Mouse (Mus musculus) intestine, postnatal 0 days (tissue): Measurements from ENCODE around the gene Cyp1a1. TPM values are rescaled to one million over a fixed set of nuclear protein-coding genes. Genes with fewer than 3 reads are reported as not detected.

Experiments used
- ATAC-seq: fragments of 200-750 bp; cut with Nextera tagmentation; 2 replicates; pipeline ENCODE4 v1.8.0; 2017; ENCODE audit warnings: mild to moderate bottlenecking, moderate TSS enrichment, moderate library complexity
- H3K27ac ChIP-seq: fragments of 300-500 bp; sonication (generic); 2 replicates; pipeline ENCODE4 v1.5.1; 2014; ENCODE audit warnings: mild to moderate bottlenecking, low read depth, low read length, moderate library complexity
- H3K27me3 ChIP-seq: fragments of 300-500 bp; sonication (generic); replicated peaks from 2 replicates; pipeline ENCODE4 v1.6.1; 2014; ENCODE audit warnings: low read length, mixed read lengths; ENCODE audit not compliant: control insufficient read depth, insufficient read depth
- H3K36me3 ChIP-seq: fragments of 300-500 bp; sonication (generic); 2 replicates; pipeline ENCODE4 v1.6.1; 2014; ENCODE audit warnings: mild to moderate bottlenecking, moderate library complexity; ENCODE audit not compliant: control insufficient read depth, insufficient read depth
- H3K4me1 ChIP-seq: fragments of 300-500 bp; sonication (generic); replicated peaks from 2 replicates; pipeline ENCODE4 v1.6.1; 2014; ENCODE audit warnings: antibody characterized with exemption, low read length, mixed read lengths; ENCODE audit not compliant: control insufficient read depth, insufficient read depth
- H3K4me2 ChIP-seq: fragments of 300-500 bp; sonication (generic); replicated peaks from 2 replicates; pipeline ENCODE4 v1.6.1; 2014; ENCODE audit warnings: low read depth, mild to moderate bottlenecking, moderate library complexity
- H3K4me3 ChIP-seq: fragments of 300-500 bp; sonication (generic); 2 replicates; pipeline ENCODE4 v1.5.1; 2014; ENCODE audit warnings: low read depth, low read length
- H3K9ac ChIP-seq: fragments of 300-500 bp; sonication (generic); 2 replicates; pipeline ENCODE4 v1.6.1; 2014; ENCODE audit warnings: mild to moderate bottlenecking, low read depth, low read length
- H3K9me3 ChIP-seq: fragments of 300-500 bp; sonication (generic); 2 replicates; pipeline ENCODE4 v1.6.1; 2016; ENCODE audit warnings: mixed run types; ENCODE audit not compliant: control insufficient read depth
- CTCF ChIP-seq: sonication (generic); IDR thresholded peaks from 2 replicates; pipeline ENCODE4 v1.5.1; 2016; ENCODE audit warnings: low read depth, mild to moderate bottlenecking, control low read depth, antibody characterized with exemption, moderate library complexity
- WGBS: fragments of 180-500 bp; shearing (Covaris S2); extraction: QIAGEN DNeasy Blood & Tissue Kit; methylation state at CpG from one replicate; pipeline ENCODE4 v1.1.7; 2014; 5-methylcytosine and 5-hydroxymethylcytosine counted together
- polyA plus RNA-seq: library from polyadenylated mRNA; unstranded; fragments of >200 nt; fragmentation: Nextera tagmentation; extraction: Ambion mirVana; gene quantifications from 2 replicates; pipeline ENCODE4 v1.2.1, GENCODE M21; 2015

The Cyp1a1 gene
- polyA plus RNA-seq, 1 experiment from 2014 or later: 0.05 TPM

DNA sequence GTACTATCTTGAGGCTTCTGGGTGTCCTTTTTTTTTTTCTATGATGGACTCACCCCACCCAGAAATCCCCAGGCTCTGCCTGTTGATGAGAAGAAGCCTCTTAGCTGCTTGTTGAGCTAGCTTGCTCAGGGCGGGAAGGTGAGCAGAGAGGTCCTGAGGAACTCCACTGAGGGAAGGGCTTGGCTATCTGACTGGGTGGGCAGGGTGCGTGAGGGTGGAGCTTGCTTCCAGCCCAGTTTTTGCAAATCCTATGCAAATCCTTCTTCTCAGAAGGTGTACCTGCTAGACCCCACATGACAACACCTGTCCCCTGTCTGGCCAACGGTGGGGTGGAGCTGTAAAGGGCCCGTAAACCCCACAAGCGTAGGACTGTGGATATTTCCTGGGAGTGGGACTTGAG, 34.4 kb upstream of the Cyp1a1 start, which contains the start of gene Csk:
Gene Csk, minus strand, starts transcription at position 349 of the 400 bp plus-strand sequence.
- Histone ChIP-seq H3K27me3 (no peaks in the 10 kb centered on the region), H3K27ac (no peak within 1 kb of the TSS), H3K9me3 (no peaks in the 10 kb centered on the region), H3K4me3 (no peak within 1 kb of the TSS), H3K9ac (no peak within 1 kb of the TSS), H3K4me2 (no peak within 1 kb of the TSS), H3K4me1 (no peaks in the 10 kb centered on the region; the same call in 1 of the 2 replicates), H3K36me3 (no peaks in the 10 kb centered on the region)
- ATAC-seq: no peak
- 54% methylated on average over 5 of the region's 5 CpGs for WGBS
- TF ChIP-seq CTCF: no peak

DNA sequence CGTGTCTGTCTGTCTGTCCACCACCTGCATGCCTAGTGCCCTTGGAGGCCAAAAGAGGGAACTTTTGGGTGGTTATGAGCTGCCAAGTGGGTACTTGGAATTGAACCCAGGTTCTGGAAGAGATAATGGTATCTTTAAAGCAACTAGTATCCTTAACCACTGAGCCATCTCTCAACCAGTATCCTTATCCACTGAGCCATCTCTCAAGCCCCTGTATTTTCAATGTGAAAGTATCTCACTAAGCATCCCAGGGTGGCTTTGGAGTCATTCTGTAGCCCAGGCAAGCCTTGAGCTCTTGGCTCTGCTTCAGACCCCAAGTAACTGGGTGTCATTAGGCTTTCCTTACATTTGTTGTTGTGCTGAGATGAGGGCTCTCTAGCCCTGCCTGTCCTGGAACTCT, 32.8 kb upstream of the Cyp1a1 start:
- Histone ChIP-seq H3K4me3 (no peak overlapping the region), H3K9me3 (no peaks in the 10 kb centered on the region), H3K9ac (no peak overlapping the region), H3K36me3 (no peaks in the 10 kb centered on the region), H3K27me3 (no peaks in the 10 kb centered on the region), H3K4me2 (no peak overlapping the region), H3K4me1 (no peaks in the 10 kb centered on the region), H3K27ac (no peak overlapping the region)
- no peak for ATAC-seq
- WGBS: 96% methylated on average over 1 of the region's 1 CpGs
- TF ChIP-seq CTCF: no peak

DNA sequence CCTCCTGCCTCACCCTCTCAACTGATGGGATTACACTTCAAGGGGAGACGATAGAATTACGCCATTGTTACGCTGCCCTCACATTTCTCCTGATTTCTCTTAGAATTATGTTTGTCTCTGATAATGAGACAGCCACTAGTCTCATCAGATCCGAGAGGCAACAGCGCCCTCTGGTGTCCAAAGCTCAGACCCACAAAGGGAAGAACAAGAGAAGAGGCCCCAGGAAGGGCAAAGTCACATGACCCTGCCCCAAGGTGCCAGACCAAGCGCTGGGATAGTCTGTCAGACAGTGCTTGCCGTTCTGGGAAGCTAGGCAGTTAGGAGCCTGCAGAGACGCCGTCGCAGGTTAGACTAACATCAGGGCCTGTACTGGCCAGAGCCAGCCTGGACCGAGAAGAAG, 32.0 kb upstream of the Cyp1a1 start:
- peak; percentile 71 for ATAC-seq
- H3K4me3 ChIP-seq: no peak overlapping the region

DNA sequence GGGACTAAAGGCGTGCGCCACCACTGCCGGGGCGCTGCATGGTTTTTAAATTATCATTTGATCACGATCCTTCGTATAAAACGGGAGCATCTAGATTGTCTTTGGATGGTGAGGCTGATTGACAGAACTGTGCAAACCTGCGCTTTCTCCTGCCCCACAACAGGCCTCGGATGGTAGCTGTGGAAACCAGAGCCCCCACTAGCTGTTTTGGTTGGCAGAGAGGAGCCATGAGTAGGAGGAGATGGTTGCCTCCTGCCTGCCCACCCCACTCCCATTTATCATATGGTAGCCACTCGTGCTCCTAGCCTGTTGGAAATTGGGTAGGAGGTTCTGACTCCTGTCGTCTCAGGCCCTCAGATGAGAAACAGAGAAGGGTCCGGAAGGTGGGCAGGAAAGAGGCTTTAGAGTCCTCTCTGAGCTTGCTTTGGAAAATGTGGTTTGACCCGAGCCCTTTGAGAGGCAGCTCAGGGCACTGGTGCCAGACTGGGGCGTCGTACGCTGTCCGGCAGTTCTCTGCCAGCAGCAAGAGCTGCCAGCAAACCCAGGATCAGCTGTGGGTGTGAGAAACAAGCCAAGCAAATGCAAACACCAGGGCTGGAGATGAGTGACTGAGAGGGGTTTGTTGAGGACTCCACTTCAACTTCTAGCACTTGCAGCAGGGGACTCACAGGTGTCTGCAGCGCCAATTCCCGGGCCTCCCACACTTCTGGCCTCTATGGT, 30.9 kb upstream of the Cyp1a1 start:
- no peaks in the 10 kb centered on the region for H3K36me3 ChIP-seq
- no peaks in the 10 kb centered on the region for H3K27me3 ChIP-seq
- no peak overlapping the region for H3K27ac ChIP-seq
- no peak overlapping the region for H3K4me2 ChIP-seq
- no peak overlapping the region for H3K9ac ChIP-seq
- WGBS: 87% methylated on average over 19 of the region's 19 CpGs
- TF ChIP-seq CTCF: no peak
- no peak for ATAC-seq
- H3K4me1 ChIP-seq: no peaks in the 10 kb centered on the region
- H3K4me3 ChIP-seq: no peak overlapping the region
- H3K9me3 ChIP-seq: no peaks in the 10 kb centered on the region

More for the DNA sequence above, 32.0 kb upstream of the Cyp1a1 start:
- H3K27me3 ChIP-seq: no peaks in the 10 kb centered on the region
- H3K27ac ChIP-seq: no peak overlapping the region
- peak; percentile 95 for TF ChIP-seq CTCF
- H3K4me1 ChIP-seq: no peaks in the 10 kb centered on the region
- H3K9ac ChIP-seq: no peak overlapping the region
- no peaks in the 10 kb centered on the region for H3K36me3 ChIP-seq
- H3K9me3 ChIP-seq: no peaks in the 10 kb centered on the region
- H3K4me2 ChIP-seq: peak overlapping the region; percentile 6; the same call in 1 of the 2 replicates
- 4% methylated on average over 11 of the region's 11 CpGs for WGBS

DNA sequence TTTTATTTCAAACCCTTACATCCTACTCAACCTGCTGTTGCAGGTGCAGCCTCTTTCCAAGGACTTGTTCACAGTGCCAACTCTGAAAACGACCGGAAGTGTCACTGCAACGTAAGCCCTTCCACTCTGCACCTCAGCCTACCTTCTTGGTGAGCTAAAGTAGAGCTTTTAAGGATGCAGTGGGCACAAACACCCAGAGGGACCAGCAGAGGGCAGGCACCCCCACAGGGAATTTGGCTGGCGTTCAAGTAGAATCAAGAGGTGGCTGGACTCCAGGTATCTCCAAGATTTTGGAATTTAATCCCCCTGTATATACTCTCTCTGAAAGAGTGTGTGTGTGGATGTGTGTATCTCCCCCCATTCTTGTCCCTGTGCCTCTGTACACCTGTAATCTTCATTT, 29.9 kb upstream of the Cyp1a1 start:
- TF ChIP-seq CTCF: peak; percentile 30
- WGBS: 60% methylated on average over 4 of the region's 4 CpGs
- H3K9me3 ChIP-seq: no peaks in the 10 kb centered on the region
- ATAC-seq: no peak
- no peaks in the 10 kb centered on the region for H3K27me3 ChIP-seq
- H3K4me3 ChIP-seq: no peak overlapping the region
- no peak overlapping the region for H3K4me2 ChIP-seq
- no peak overlapping the region for H3K27ac ChIP-seq
- H3K4me1 ChIP-seq: no peaks in the 10 kb centered on the region
- H3K9ac ChIP-seq: no peak overlapping the region
- H3K36me3 ChIP-seq: no peaks in the 10 kb centered on the region

DNA sequence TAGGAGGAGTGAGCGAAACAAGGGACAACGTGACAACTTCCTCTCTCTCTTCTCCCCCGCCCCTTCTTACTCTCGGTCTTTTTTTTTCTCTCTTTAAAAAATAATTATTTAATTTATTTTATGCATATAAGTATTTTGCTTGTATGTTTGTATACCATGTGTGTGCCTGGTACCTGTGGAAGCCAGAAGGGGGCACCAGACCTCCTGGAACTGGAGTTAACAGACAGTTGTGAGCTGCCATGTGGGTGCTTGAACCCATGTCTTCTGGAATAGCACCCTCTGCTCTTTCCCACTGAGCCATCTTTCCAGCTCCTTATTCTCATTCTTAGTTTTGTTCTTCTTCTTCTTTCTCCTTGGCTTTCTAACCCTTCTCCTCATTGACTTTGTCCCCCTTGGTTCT, 28.8 kb upstream of the Cyp1a1 start:
- no peaks in the 10 kb centered on the region for H3K27me3 ChIP-seq
- ATAC-seq: no peak
- H3K27ac ChIP-seq: no peak overlapping the region
- no peak overlapping the region for H3K9ac ChIP-seq
- H3K9me3 ChIP-seq: no peaks in the 10 kb centered on the region
- no peaks in the 10 kb centered on the region for H3K4me1 ChIP-seq
- 86% methylated on average over 4 of the region's 4 CpGs for WGBS
- no peak overlapping the region for H3K4me2 ChIP-seq
- 0 out of 2 replicates have a peak, but pooled peaks have one; percentile 22 for TF ChIP-seq CTCF
- no peaks in the 10 kb centered on the region for H3K36me3 ChIP-seq
- no peak overlapping the region for H3K4me3 ChIP-seq
